10 mouse cellular contexts compared by ENCODE assay signal in genomic region chr4:132569115-132569514, GRCm38 (mm10). TPM values are rescaled to one million over a fixed set of nuclear protein-coding genes. Genes with fewer than 3 reads are reported as not detected.
DNase-seq lines count a peak whose midpoint lies in the region; ATAC-seq and TF ChIP-seq lines count a peak whose summit lies in the region.
"Had no signal": no experiment of that assay in that cellular context is flagged by ENCODE, and none has a peak within 500 bp of the region (broad histone marks: within the 10 kb centered on the region; RNA-seq: fewer than 3 reads in every experiment).

No protein-coding gene starts in this region.

- no peak for ATAC-seq in liver, embryonic 12.5 days

- no peak overlapping the region for H3K9ac ChIP-seq in liver, adult 2 months (ENCODE audit: low read depth, low read length)
- no peak overlapping the region for H3K9ac ChIP-seq in liver, embryonic 12.5 days
- no peak overlapping the region for H3K9ac ChIP-seq in ES-Bruce4 (ENCODE audit: low read depth, poor library complexity, severe bottlenecking)

- no peak for TF ChIP-seq POLR2A in liver, adult 2 months (IDR thresholded peaks at IDR 0.05; ENCODE audit: extremely low read depth, insufficient read depth, low read length)
- TF ChIP-seq POLR2A in ES-Bruce4 (IDR thresholded peaks at IDR 0.05; ENCODE audit: insufficient read depth, low read length) = no peak

- no peak overlapping the region for H3K4me3 ChIP-seq in liver, adult 2 months (ENCODE audit: insufficient read depth, low read depth, low read length)
- no peak overlapping the region for H3K4me3 ChIP-seq in liver, embryonic 12.5 days
- H3K4me3 ChIP-seq in ES-Bruce4 (ENCODE audit: low read depth, low read length) = no peak overlapping the region
- H3K4me3 ChIP-seq: limb, embryonic 10.5 days had no signal

- H3K27me3 ChIP-seq in liver, adult 2 months (ENCODE audit: control insufficient read depth, insufficient read depth, low read length) = no peaks in the 10 kb centered on the region
- peaks cover 3% of the 10 kb centered on the region for H3K27me3 ChIP-seq in liver, embryonic 12.5 days (replicated peaks)
- no peaks in the 10 kb centered on the region for H3K27me3 ChIP-seq in ES-Bruce4 (ENCODE audit: control insufficient read depth, insufficient read depth, low read length, poor library complexity, severe bottlenecking)

- DNase-seq in adrenal gland, postnatal 14 days = peak; percentile 17
- no peak for DNase-seq in adrenal gland, adult 8-10 months
- DNase-seq in liver, adult 2 months (ENCODE audit: extremely low read depth, low read depth, low spot score) = no peak
- DNase-seq in c-Kit-negative CD71-positive TER-119-positive erythroid progenitor cells, embryonic 14.5 days (ENCODE audit: low read depth, low spot score) = peak; percentile 20
- DNase-seq in left cerebral cortex, adult 8-10 months (ENCODE audit: low spot score in 2 of 2) = no peak
- DNase-seq in urinary bladder, adult 2 months (ENCODE audit: low spot score) = no peak
- DNase-seq: cerebellum, adult 11 months had no signal

- H3K9me3 ChIP-seq in liver, embryonic 12.5 days (replicated peaks) = peaks cover 3% of the 10 kb centered on the region; the same call in 1 of the 2 replicates
- H3K9me3 ChIP-seq in ES-Bruce4 (replicated peaks; ENCODE audit: control insufficient read depth, insufficient read depth, low read length, poor library complexity, severe bottlenecking) = no peaks in the 10 kb centered on the region
- H3K9me3 ChIP-seq: limb, embryonic 10.5 days had no signal

- no peaks in the 10 kb centered on the region for H3K4me1 ChIP-seq in liver, adult 2 months (ENCODE audit: control insufficient read depth, insufficient read depth, low read length)
- peaks cover 16% of the 10 kb centered on the region for H3K4me1 ChIP-seq in liver, embryonic 12.5 days
- H3K4me1 ChIP-seq in ES-Bruce4 (ENCODE audit: control insufficient read depth, insufficient read depth, low read length) = no peaks in the 10 kb centered on the region

- WGBS in liver, adult 2 months = 95% methylated on average over 5 of the region's 5 CpGs
- WGBS in liver, embryonic 12.5 days (ENCODE audit: insufficient replicate concordance) = 81% methylated on average over 5 of the region's 5 CpGs

- no peaks in the 10 kb centered on the region for H3K36me3 ChIP-seq in liver, adult 2 months (ENCODE audit: control insufficient read depth, insufficient read depth, low read length)
- no peaks in the 10 kb centered on the region for H3K36me3 ChIP-seq in liver, embryonic 12.5 days
- H3K36me3 ChIP-seq in ES-Bruce4 (ENCODE audit: control insufficient read depth, insufficient read depth, low read length, poor library complexity, severe bottlenecking) = no peaks in the 10 kb centered on the region
- H3K36me3 ChIP-seq: limb, embryonic 10.5 days had no signal

- H3K79me2 ChIP-seq in liver, adult 2 months (ENCODE audit: control insufficient read depth, insufficient read depth, low read length) = no peaks in the 10 kb centered on the region

- TF ChIP-seq EP300 in ES-Bruce4 (IDR thresholded peaks at IDR 0.05; ENCODE audit: insufficient read depth, low read depth, low read length) = no peak

- H3K4me2 ChIP-seq in liver, embryonic 12.5 days = no peak overlapping the region

- no peak overlapping the region for H3K27ac ChIP-seq in liver, adult 2 months (replicated peaks; ENCODE audit: insufficient read depth, low read depth, low read length)
- no peak overlapping the region for H3K27ac ChIP-seq in liver, embryonic 12.5 days
- H3K27ac ChIP-seq in ES-Bruce4 (ENCODE audit: insufficient read depth, low read length) = no peak overlapping the region
- H3K27ac ChIP-seq: limb, embryonic 10.5 days had no signal

- peak; percentile 33 for TF ChIP-seq CTCF in liver, adult 2 months (IDR thresholded peaks at IDR 0.05; ENCODE audit: low read depth, low read length)
- peak; percentile 40 for TF ChIP-seq CTCF in ES-Bruce4 (IDR thresholded peaks at IDR 0.05; ENCODE audit: low read depth, low read length)

RNA-seq across cellular contexts. Expression of gene Ptafr, which starts 5.2 kb away (rescaled TPM):
- total RNA-seq in adrenal gland, postnatal 14 days (2021) = 1.4 and 1.5 TPM in 2 replicates
- total RNA-seq in adrenal gland, adult 8-10 months (2022) = 1 to 10 TPM; 1.6 to 6.1 (median 3.8) TPM
- 1.0 and 1.3 TPM in 2 replicates for total RNA-seq in liver, adult 2 months (2014; rRNA removed)
- polyA plus RNA-seq in liver, adult 2 months (2012; rRNA removed) = 0.73 and 1.0 TPM in 2 replicates
- polyA plus RNA-seq in liver, embryonic 12.5 days (2016; fragmentation: Nextera tagmentation; extraction: Ambion mirVana) = 0.77 and 0.94 TPM in 2 replicates
- 0.22 and 0.30 TPM in 2 replicates for polyA plus RNA-seq in ES-Bruce4 (2011; ENCODE audit: insufficient read depth, insufficient read length, low read depth, missing spikeins)
- 1 to 10 TPM; 1.1 to 3.0 (median 1.8) TPM for total RNA-seq in left cerebral cortex, adult 8-10 months (2022)
- polyA plus RNA-seq in urinary bladder, adult 2 months (2012; rRNA removed) = 10.2 and 11.3 TPM in 2 replicates

RNA-seq across cellular contexts. Expression of gene Dnajc8, which starts 33.8 kb away (rescaled TPM):
- 111 and 114 TPM in 2 replicates for total RNA-seq in adrenal gland, postnatal 14 days (2021)
- 100 to 1,000 TPM in 2 of 4 experiments, 10 to 100 TPM in 2; 92.6 to 121 (median 106) TPM for total RNA-seq in adrenal gland, adult 8-10 months (2022)
- total RNA-seq in liver, adult 2 months (2014; rRNA removed) = 17.0 and 26.1 TPM in 2 replicates
- polyA plus RNA-seq in liver, adult 2 months (2012; rRNA removed) = 9.7 and 10.4 TPM in 2 replicates
- polyA plus RNA-seq in liver, embryonic 12.5 days (2016; fragmentation: Nextera tagmentation; extraction: Ambion mirVana) = 143 and 148 TPM in 2 replicates
- 340 and 348 TPM in 2 replicates for polyA plus RNA-seq in ES-Bruce4 (2011; ENCODE audit: insufficient read depth, insufficient read length, low read depth, missing spikeins)
- 100 to 1,000 TPM in 2 of 4 experiments, 10 to 100 TPM in 2; 97.8 to 114 (median 101) TPM for total RNA-seq in left cerebral cortex, adult 8-10 months (2022)
- 138 and 139 TPM in 2 replicates for polyA plus RNA-seq in urinary bladder, adult 2 months (2012; rRNA removed)

RNA-seq across cellular contexts. Expression of gene Atpif1, which starts 35.7 kb away (rescaled TPM):
- 357 TPM in 2 replicates for total RNA-seq in adrenal gland, postnatal 14 days (2021)
- total RNA-seq in adrenal gland, adult 8-10 months (2022) = 100 to 1,000 TPM; 275 to 400 (median 333) TPM
- 59.5 and 87.1 TPM in 2 replicates for total RNA-seq in liver, adult 2 months (2014; rRNA removed)
- polyA plus RNA-seq in liver, adult 2 months (2012; rRNA removed) = 25.9 and 26.2 TPM in 2 replicates
- polyA plus RNA-seq in liver, embryonic 12.5 days (2016; fragmentation: Nextera tagmentation; extraction: Ambion mirVana) = 2,000 and 2,061 TPM in 2 replicates
- polyA plus RNA-seq in ES-Bruce4 (2011; ENCODE audit: insufficient read depth, insufficient read length, low read depth, missing spikeins) = 461 and 512 TPM in 2 replicates
- total RNA-seq in left cerebral cortex, adult 8-10 months (2022) = 100 to 1,000 TPM; 377 to 510 (median 435) TPM
- polyA plus RNA-seq in urinary bladder, adult 2 months (2012; rRNA removed) = 367 and 421 TPM in 2 replicates

RNA-seq across cellular contexts. Expression of gene Sesn2, which starts 58.8 kb away (rescaled TPM):
- 17.8 and 19.8 TPM in 2 replicates for total RNA-seq in adrenal gland, postnatal 14 days (2021)
- total RNA-seq in adrenal gland, adult 8-10 months (2022) = 10 to 100 TPM; 13.4 to 16.2 (median 14.4) TPM
- total RNA-seq in liver, adult 2 months (2014; rRNA removed) = 2.7 and 3.6 TPM in 2 replicates
- 5.5 and 6.0 TPM in 2 replicates for polyA plus RNA-seq in liver, adult 2 months (2012; rRNA removed)
- 9.3 and 10.6 TPM in 2 replicates for polyA plus RNA-seq in liver, embryonic 12.5 days (2016; fragmentation: Nextera tagmentation; extraction: Ambion mirVana)
- 41.6 TPM in 2 replicates for polyA plus RNA-seq in ES-Bruce4 (2011; ENCODE audit: insufficient read depth, insufficient read length, low read depth, missing spikeins)
- 10 to 100 TPM in 2 of 4 experiments, 1 to 10 TPM in 2; 9.7 to 12.3 (median 10.1) TPM for total RNA-seq in left cerebral cortex, adult 8-10 months (2022)
- 9.8 and 10.1 TPM in 2 replicates for polyA plus RNA-seq in urinary bladder, adult 2 months (2012; rRNA removed)

Comparison
In these comparisons a context has a peak if more than half of its experiments do, and no peak if none do; other contexts are left out.
1. DNase-seq: peak in adrenal gland, postnatal 14 days (single experiment) and c-Kit-negative CD71-positive TER-119-positive erythroid progenitor cells, embryonic 14.5 days (single experiment); none in adrenal gland, adult 8-10 months (single experiment), liver, adult 2 months (single experiment), left cerebral cortex, adult 8-10 months (0 of 2) and urinary bladder, adult 2 months (single experiment).